Mouse (Mus musculus) left cerebral cortex, adult 8-10 months (tissue): ENCODE results near the gene Axdnd1. TPM values are rescaled to one million over a fixed set of nuclear protein-coding genes. Genes with fewer than 3 reads are reported as not detected.

Experiments used
- DNase-seq, 2 experiments: peaks; one replicate each; pipeline ENCODE4 v3.0.0; 2022; ENCODE audit warnings: low spot score in 2 of 2
- total RNA-seq, 4 experiments: library from RNA; stranded (reverse); gene quantifications; 2 replicates each; pipeline ENCODE4 v1.2.4; 2022

Axdnd1 gene
- total RNA-seq = under 1 TPM; 0.15 to 0.70 (median 0.32) TPM

GRCm38 (mm10) chr1:156420671-156421297 is at the start of gene Axdnd1:
Gene Axdnd1 (minus strand): TSS chr1:156421159.
- peak; percentile 73 to 83 for DNase-seq

GRCm38 (mm10) chr1:156470557-156470956 is 49.6 kb upstream of the Axdnd1 start:
- DNase-seq = no peak

GRCm38 (mm10) chr1:156468576-156468975 is 47.6 kb upstream of the Axdnd1 start:
- DNase-seq = no peak

GRCm38 (mm10) chr1:156467655-156468255 is 46.8 kb upstream of the Axdnd1 start:
- DNase-seq = peak in 1 of 2 experiments; percentile 28

GRCm38 (mm10) chr1:156464963-156465362 is 44.0 kb upstream of the Axdnd1 start:
- no peak for DNase-seq

GRCm38 (mm10) chr1:156463981-156464853 is 43.3 kb upstream of the Axdnd1 start:
- no peak for DNase-seq

GRCm38 (mm10) chr1:156462273-156462991 is 41.5 kb upstream of the Axdnd1 start:
- DNase-seq = no peak

GRCm38 (mm10) chr1:156461036-156461435 is 40.1 kb upstream of the Axdnd1 start:
- no peak for DNase-seq

GRCm38 (mm10) chr1:156460216-156460615 is 39.3 kb upstream of the Axdnd1 start:
- no peak for DNase-seq

- DNase-seq = no peak
These were observed 38.7 kb upstream of the Axdnd1 start for GRCm38 (mm10) chr1:156459690-156460089.

- no peak for DNase-seq
These were observed 37.6 kb upstream of the Axdnd1 start for GRCm38 (mm10) chr1:156458391-156459060.

GRCm38 (mm10) chr1:156455005-156455758 is 34.2 kb upstream of the Axdnd1 start:
- no peak for DNase-seq

GRCm38 (mm10) chr1:156454384-156454783 is 33.4 kb upstream of the Axdnd1 start:
- DNase-seq = no peak

- no peak for DNase-seq
These were observed 32.9 kb upstream of the Axdnd1 start for GRCm38 (mm10) chr1:156453876-156454275.

GRCm38 (mm10) chr1:156450478-156450877 is 29.5 kb upstream of the Axdnd1 start:
- DNase-seq = no peak

- DNase-seq = no peak
These were observed 28.7 kb upstream of the Axdnd1 start for GRCm38 (mm10) chr1:156449691-156450090.

- no peak for DNase-seq
These were observed 28.1 kb upstream of the Axdnd1 start for GRCm38 (mm10) chr1:156449089-156449488.

- DNase-seq = no peak
These were observed 24.1 kb upstream of the Axdnd1 start for GRCm38 (mm10) chr1:156445049-156445448.

- peak in 1 of 2 experiments; percentile 25 for DNase-seq
These were observed 21.8 kb upstream of the Axdnd1 start for GRCm38 (mm10) chr1:156442776-156443175.

- no peak for DNase-seq
These were observed 21.3 kb upstream of the Axdnd1 start for GRCm38 (mm10) chr1:156442266-156442665.
